Mouse (Mus musculus): Measurements from ENCODE around the gene Tango6.

DNA sequence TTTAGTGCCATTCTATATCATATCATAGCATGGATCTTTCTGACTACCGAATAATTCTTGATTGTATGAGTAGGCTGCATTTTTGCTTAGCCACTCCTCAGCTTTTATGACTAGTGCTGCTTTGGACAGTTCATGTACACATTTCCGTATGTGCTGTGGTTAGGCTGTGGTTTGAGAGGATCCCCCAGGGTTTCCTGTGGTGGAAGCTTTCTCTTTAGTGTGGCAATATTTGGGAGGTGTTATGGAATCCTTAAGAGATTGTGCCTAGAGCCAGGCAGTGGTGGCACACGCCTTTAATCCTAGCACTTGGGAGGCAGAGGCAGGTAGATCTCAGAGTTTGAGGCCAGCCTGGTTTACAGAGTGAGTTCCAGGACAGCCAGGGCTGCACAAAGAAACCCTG lies 18.5 kb downstream of the Tango6 start:
- TF ChIP-seq GATA1 (IDR thresholded peaks at IDR 0.05; ENCODE audit: borderline replicate concordance, low read length) (no peak), FLI1 (IDR thresholded peaks at IDR 0.05; ENCODE audit: low read length) (no peak)
